Mouse (Mus musculus): ENCODE measurements at regions not wholly inside any gene's neighbourhood (a gene's known extent, or its start where the extent isn't known, plus 50 kb on each side); places are given as distances from the start of the nearest gene placed in this dataset.
A peak's percentile ranks its signal among the peaks of the same experiment; 100 is the strongest.

DNA sequence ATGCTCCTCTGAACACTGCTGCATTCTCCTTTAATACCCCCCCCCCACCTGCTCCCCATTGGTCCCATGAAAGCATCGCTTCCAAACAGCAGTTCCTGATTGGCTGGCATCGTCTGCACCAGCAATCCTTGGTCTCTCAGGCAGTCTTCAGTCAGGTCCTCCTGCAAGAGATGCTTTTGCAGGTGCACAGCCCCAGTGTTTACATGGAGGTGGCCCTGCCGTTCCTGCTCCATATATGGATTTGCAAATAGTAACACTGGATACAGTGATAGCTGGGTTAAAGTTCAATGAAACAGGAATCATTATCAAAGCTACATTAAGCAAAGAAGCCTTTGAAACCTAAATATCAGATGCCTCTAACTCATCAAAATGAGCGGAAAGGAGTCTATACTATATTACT lies 170.1 kb upstream of the Fat1 start:
- DNase-seq (ENCODE audit: inconsistent ontology term): no peak

DNA sequence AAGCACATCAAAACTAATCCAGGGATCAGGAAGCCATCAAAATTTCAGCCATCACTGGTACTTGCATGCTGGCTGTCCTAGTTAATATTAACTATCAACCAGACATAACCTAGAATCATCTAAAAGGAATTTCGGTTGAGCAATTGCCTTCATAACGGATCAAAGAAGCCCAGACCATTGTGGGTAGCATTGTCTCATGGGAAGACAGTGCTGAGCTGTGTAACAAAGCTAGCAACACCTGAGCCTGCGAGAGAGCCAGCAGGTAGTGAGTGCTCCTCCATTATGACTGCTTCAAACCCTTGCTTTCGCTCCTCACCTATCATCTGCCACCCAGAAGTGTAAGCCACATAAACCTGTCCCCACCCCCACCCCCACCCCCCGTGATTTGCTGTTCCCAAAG lies 169.6 kb upstream of the Fat1 start:
- DNase-seq (ENCODE audit: inconsistent ontology term): no peak

DNA sequence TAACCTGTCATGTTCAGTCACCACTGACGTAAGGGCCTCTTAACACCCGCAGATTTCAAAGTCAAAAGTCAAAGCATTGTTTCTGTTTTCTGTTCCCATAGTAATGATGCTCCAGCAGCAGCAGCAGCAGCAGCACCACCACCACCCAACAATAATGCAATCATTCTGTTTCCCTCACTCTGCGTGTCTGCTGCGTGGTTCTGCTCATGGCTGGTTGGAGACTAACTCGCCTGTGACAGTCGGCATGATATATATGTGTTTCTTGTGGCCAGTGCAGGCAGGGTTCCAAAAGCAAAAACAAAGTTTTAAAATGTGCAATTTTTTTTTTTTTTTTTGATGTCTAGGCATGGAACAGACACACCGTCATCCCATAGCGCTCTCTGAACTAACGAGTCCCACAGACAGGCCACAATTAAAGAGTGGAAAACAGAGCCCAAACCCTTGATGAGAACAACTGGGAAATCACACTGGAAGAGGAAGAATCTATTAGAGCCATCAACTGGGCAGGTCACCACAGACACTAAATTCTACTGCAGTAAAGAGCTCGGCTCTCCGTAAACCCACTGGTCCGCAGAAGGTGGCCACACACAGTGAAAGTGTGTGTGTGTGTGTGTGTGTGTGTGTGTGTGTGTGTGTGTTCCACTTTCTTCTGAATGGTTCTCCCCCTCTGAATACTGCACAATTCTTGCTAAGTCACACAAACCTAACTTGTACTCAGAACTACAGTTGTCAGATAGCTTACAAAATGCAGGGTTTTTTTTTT lies 169.0 kb upstream of the Fat1 start:
- DNase-seq (ENCODE audit: inconsistent ontology term): no peak

DNA sequence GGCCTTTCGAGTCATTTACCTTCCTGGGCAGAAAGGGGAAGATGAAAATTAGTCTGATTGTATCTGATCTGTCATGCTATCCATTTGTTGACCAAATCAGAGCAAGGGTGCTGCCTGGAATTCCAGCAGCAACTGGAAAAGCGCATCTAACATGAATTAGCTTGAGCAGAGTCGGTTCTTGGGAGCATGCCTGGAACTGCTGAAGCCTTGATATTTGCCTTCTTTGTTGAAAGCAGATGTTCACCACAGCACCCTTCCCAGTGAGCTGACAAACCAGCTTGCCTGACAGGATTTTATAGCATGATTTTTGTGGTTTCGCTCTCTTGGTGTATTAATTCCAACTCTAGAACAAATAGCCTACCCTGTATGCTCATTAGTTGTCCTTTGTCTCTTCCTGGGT lies 168.0 kb upstream of the Fat1 start:
- no peak for DNase-seq (ENCODE audit: inconsistent ontology term)

DNA sequence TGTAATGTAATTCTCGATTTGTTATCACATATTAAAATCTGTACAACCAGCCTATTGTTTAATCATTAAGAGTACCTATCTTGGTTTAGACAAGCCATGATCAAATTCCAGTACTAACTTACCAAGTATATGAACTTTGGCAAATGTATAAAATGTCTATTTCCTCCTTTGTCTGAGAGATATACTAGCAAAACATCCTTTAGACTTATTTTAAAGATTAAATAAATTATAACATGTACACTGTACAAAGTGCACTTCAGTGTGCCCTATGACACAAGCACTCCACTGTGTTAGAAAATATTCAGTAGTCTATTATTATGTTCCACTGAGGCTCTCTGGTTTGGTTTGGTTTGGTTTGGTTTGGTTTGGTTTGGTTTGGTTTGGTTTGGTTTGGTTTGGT lies 156.0 kb upstream of the Fat1 start:
- no peak for DNase-seq (ENCODE audit: inconsistent ontology term)

DNA sequence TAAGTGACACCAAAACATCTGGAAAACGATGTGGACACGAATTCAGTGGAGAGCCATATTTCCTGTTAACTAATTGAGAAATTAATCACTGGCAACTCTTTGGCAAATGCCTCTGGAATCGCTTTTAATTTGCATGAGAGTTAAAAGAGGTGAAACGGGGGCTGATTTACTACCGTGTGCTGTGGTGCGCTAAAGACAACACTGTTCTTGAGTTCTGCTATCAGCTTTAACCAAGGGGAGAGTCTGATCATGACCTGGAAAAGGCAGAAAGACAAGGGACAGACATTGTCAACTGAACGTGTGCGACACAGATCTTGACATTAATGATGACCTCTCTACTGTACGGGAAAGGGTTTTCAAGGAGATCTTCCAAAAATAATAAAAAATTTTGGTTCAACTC lies 152.8 kb upstream of the Fat1 start:
- no peak for DNase-seq (ENCODE audit: inconsistent ontology term)

DNA sequence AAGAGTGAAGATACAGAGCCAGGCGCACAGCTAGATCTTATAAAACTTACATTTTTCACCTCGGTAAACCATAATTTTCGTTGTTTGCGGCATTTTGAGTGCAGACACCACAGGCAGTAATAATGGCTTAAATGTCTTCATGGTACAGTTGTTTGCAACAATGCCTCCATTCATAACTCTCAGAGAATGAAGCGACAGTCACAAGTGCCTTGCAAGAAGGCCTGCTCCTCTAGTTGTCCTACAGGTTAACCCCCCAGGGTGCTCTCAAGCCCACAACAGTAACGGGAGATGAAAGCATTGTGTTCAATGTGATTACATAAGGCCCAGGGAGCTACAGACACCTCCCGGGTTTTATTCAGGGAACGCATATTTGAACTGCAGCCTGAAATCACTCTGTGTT lies 150.1 kb upstream of the Fat1 start:
- peak; percentile 51 for DNase-seq (ENCODE audit: inconsistent ontology term)

DNA sequence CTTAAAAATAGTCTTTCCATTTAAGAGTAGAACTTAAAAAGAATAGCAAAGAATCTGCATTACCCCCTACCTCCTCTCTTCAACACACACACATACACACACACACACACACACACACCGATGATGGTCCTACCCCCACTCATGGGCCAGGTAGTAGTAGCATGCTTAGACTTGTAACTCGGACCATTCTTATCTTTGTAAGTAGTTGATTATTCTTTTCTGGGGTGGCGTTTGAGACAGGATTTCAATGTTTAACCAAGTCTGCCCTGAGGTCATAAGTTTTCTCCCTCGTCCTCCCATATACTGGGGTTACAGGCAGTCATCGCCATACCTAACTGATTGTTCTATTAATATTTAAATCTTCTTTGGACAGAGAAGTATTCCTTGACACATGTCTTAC lies 148.5 kb upstream of the Fat1 start:
- DNase-seq (ENCODE audit: inconsistent ontology term): no peak

DNA sequence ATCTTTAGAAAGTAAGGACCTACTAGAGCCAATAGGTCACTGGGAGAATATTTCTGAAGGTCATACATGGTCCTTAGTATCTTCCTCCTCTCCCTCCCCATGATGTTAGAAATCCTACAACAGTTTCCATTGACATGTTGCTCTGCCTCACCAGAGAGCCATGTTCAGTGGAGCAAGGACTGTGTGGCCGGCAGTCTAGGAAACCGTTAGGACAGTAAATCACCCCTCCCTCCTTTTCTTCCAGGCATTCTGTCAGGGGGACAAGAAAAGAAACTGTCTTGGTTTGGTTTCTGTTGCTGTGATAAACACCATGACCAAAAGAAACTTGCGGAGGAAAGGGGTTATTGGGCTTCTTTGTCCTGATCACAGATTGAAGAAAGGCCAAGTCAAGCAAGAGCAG lies 147.0 kb upstream of the Fat1 start:
- DNase-seq (ENCODE audit: inconsistent ontology term): no peak

DNA sequence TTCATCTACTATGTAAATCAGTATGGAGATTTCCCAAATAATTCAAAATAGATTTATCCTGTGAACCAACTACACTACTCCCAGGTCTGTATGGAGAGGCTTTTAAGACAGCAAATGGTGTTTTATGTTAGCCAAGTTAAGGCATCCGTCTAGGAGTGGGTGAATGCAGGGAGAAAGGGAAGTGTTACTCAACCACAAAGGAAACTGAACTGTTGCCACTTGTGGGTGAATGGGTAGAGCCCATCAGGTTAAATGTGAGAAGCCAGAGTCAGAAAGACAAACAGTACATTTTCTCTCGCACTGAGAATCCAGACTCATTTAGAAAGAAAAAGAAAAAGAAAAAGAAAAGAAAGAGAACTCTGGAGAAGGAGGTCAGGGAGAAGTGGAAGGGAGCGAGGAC lies 135.7 kb upstream of the Fat1 start:
- DNase-seq (ENCODE audit: inconsistent ontology term): no peak

DNA sequence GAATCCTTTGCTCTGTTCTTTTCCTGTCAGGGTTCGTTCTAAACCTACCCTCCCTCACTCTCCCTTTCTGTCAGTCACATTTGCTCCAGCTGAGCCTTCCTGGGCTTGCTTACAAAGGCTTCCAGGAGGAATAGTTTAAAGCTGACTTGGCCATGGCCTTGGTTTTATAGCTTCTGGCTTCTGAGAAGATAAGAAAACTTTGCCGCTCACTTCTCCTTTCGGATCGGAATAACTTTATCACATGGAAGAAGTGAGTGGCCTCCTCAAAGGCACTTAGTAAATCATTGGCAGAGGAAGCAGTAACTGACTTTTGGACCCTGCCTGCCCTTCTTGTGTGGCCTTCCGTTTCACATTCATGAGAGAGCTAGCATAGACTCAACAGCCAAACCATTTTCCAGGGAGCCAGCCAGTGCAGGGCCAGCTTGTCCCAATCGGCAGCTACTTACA lies 134.4 kb upstream of the Fat1 start:
- DNase-seq (ENCODE audit: inconsistent ontology term): no peak

DNA sequence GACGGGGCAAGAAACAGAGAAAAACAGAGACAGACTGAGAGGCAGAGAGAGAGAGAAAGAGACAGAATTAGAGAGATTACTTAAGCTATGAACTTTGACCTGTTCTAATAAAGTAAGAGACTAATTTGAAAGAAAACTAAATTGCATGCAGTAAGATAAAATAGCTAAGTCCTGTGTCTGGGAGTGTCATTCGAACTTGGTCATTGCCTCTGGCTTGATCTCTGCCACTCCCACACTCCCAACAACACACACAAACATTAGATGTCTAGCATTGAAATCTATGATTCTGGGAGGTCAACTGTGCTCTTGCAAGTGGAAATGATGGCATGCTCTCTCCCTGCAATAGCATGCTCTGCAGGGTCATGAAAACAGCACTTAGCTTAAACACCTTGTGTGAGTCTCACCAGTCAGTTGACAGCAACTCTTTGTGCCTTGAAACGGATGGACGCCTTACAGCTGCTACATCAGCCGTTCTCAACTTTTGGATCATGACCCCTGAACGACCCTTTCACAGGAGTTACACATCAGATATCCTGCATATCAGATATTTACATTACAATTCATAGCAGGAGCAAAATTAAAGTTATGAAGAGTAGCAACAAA lies 133.5 kb upstream of the Fat1 start:
- DNase-seq (ENCODE audit: inconsistent ontology term): no peak

DNA sequence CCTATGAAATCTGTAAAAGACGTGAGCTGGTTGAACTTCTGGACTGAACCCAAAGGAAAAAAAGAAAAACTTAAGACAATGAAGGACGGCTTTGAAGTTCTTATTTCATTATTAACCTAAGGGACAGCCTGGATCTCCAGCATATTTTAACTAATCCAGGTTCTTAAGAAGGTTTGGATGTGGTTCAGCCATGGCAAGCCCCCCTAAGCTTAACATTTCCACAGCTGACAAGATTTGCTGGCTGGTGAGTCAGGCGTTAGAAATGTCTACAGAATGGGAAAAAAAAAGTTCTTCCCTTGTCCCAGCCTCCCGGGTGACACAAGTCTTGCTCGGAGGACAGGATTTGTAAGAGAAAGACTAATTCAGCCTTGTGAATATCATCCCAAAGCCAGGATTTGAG lies 132.9 kb upstream of the Fat1 start:
- DNase-seq (ENCODE audit: inconsistent ontology term): peak; percentile 20

DNA sequence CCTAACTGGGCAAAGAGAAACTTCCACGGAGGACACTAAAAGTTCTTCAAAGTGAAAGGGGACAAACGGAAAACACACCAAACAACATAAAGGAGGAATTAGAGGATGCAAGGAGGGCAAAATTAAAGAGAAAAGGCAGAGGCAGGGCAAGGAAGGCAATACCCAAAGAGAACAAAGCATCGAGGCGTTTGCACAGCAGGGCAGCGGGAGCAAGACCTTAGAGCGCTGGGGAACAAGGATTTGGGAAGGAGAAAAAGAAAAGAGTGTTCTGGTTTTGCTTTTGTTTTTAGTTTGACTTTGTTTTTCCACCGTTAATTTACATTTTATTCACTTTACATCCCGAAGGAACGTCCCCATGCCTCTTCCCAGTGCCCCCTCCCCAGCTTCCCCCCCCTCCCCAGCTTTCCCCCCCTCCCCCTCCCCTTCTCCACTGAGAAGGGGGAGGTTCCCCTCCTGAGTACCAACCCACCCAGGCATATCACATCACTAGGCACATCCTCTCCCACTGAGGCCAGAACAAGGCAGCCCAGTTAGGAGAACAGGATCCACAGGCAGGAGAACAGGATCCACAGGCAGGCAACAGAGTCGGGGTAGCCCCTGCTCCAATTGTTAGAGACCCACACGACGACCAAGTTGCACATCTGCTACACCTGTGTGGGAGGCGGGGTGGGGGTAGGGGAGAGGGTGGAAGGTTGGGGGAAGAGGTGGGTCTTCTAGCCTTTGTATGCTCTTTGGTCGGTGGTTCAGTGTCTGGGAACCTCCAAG lies 130.7 kb upstream of the Fat1 start:
- DNase-seq (ENCODE audit: inconsistent ontology term): no peak

DNA sequence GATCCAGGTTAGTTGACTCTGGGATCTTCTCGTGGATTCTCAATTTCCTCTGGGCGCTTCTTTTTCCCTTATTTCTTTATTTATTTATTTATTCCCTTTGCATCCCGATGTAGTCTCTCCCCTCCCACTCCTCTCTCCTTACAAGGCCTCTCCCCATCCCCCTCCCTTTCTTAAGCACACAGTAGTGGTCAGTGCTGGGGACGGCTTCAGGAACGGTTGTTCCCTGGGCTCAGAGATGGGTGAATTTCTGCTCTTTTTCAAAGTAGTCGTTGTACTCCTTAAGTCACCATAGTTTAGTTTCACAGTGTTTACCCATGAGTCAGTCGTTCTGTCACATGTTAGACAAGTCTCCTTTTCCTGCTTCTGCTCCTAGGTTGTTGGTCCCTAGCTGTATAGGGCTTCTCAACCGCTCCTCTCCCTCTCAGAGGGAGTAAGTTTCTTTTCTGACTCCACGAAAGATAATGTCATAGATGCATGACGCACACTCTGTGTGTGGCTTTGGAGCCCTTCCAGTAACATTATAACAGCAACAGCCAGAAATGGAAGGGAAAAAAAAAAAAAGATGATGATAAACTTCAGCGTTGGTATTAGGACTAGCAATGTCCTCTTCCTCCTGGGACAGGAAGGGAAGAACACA lies 129.9 kb upstream of the Fat1 start:
- DNase-seq (ENCODE audit: inconsistent ontology term): no peak

DNA sequence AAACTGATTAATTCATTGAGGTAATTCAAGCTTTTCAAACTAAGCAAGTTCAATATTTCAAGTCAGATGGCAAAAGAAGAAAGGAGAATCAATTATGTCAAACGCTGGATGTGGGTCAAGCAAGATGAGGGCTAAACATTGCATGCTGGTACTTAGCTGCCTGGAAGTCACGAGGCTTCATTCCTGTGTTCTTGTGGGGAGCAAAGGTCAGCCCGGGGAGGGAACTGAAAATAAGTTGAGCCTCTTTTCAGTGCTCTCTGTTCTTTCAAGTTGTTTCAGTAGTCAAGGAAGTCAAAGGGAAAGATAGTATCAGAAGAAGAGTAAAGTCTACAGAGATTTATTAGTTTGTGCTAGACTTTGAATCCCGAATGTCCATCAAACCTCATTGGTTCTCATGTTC lies 122.9 kb upstream of the Fat1 start:
- no peak for DNase-seq (ENCODE audit: inconsistent ontology term)

DNA sequence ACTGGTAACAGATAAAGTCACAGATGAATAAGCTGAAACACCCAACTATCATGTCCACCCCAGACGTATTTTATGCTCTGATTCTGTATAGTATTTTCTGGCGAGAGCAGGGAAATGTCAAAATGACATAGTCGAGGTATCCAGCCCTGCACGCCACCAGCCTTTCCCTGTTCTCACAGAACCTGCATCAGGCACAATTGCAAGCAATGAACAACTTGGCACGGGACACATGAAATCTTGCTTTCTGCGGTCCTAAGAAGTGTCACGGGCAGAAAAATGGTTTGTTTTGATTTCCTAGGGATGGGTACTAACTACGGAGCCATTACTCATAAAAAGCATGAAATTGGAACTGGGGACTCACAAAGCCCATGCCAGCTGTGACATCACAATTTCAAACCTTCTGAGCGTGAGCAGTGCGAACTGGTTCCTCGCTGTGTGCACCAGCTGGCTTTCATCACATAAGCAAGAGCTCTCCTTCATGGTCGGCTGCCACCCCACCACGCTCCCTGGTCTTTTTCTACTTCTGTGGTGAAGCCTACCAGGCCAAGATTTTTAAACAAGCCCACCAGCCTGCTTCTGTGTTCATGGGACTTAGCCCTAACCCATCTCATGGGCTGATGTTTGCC lies 117.6 kb upstream of the Fat1 start:
- DNase-seq (ENCODE audit: inconsistent ontology term): no peak

DNA sequence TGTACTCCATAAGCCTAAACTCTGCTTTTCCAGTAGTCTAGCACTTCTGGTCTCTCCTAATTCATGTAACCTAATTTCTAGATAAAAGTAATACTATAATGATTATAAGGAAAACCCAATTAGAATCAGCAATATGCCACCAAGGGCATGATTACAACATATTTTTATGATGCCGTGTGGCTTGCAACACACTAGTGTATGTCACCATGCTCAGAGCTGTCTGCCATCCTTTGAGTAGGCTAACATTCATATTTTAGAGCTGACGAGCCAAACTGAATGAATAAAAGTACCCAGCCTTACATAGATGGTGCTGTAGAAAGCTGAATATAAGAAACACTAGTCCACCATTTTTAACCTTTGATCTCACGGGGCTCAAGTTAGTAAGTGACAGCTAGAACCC lies 116.0 kb upstream of the Fat1 start:
- DNase-seq (ENCODE audit: inconsistent ontology term): no peak

DNA sequence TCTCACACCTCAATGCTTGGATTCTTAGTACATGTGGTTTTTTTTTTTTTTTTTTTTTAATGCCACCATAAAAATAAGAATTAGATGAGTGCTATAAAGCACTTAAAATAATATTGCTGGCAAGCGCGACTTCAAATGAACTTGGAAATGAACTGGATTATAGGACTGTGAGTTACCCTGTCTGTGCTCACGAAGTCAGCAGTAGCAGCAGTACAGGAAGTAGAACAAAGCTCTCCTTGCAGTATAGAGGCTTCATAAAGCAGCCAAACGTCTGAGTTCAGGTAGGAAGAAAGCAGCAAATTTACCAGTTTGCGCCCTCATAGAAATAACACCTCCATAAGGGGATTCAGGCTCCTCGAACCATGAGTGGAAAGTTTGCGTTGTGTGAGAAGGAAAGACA lies 115.6 kb upstream of the Fat1 start:
- DNase-seq (ENCODE audit: inconsistent ontology term): no peak

DNA sequence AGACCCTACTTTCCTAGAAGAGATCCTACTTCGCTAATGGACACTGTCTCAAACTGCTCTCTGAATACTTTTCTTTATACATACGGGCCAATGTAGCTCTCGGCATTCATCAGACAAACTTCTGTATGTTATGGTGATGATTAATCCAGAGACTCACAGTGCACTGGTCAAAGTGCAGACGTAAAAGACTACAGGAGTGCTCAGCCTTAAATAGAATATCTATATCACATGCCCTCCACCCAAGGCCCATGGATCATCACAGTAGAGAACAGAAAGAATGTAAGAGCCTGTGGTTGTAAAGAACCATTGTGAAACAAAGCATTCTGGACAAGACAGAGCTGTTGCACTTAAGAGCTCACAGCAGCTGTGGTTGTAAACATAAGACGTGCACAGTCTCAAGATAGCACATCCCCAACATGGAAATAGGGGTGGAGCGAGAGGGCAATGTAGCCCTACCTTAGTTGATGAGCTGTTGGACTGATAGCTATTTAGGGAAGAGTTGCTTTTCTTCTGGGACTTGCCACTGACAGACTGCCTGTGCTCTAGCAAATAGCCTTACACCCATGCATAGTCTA lies 110.0 kb upstream of the Fat1 start:
- DNase-seq (ENCODE audit: inconsistent ontology term): no peak

DNA sequence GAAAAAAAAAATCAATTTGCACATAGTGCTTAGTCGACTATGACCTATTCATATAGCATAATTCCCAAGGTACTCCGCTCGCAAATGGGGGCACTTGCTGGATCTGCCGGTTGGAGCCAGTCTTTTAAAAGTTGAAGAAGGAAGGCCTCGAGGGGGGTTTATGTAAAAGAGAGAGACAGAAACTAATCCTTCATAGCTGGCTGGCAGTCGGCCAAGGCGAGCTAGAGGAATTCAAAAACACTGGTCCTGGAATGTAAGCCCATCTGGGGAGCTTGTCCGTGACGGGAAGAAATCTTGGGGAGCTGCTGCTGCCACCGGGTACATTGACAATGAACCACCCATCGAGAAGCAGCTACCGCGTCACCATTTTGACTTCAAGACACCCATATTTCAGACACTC lies 108.3 kb upstream of the Fat1 start:
- DNase-seq (ENCODE audit: inconsistent ontology term): peak; percentile 60

DNA sequence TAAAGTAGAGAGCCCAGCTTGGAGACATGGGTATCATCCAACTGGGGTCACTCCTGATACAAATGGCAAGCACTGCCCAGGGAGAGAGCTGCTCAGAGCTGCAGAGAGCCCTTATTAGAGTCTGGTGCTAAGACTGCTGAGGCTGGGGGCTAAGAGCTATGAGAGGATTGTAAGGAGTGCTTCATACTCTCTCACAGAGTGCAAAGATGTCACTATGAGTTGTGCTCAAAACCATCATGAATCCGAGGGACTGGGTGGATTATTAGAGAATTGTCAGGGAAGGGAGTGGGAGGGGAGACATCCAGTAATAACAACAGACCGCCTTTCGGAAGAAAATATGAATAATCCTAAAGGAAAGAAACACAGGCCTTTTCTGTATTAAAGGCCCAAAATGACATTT lies 107.2 kb upstream of the Fat1 start:
- no peak for DNase-seq (ENCODE audit: inconsistent ontology term)
